Mouse (Mus musculus) lung, postnatal 0 days (tissue): ENCODE results near the gene Cmas.

Experiments used
- CTCF ChIP-seq: IDR thresholded peaks from 2 replicates; pipeline ENCODE4 v1.5.1; 2016; ENCODE audit warnings: antibody characterized with exemption, mild to moderate bottlenecking
- EP300 ChIP-seq: IDR thresholded peaks from 2 replicates; pipeline ENCODE4 v1.6.1; 2016; ENCODE audit warnings: antibody characterized with exemption, mild to moderate bottlenecking, control low read depth

DNA sequence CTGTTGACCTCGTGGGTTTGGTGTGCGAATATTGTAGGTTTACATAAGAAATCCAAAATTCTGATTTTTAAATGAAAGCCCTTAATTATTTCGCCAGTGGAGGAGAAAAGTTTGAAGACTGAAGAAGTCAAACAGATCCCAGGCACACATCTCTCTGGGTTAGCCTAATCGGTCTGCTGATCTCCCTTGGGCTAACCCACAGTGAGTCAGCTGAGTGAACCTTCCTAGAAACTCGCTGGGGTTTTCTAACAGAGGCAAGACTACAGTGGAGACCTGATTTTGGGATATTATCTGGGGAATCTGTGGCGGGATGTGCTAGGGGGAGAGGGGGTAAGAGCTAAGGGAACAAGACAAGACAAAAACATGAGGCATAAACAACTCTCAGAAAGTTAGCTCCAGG lies 53.8 kb downstream of the Cmas start:
- TF ChIP-seq CTCF = no peak
- TF ChIP-seq EP300 = no peak
